Mouse (Mus musculus) 416B (cell line): ENCODE measurements around the gene Ddx42.
"Not testable (repeated sequence)": the region's sequence is repeated elsewhere in the genome, so short reads cannot be mapped to it uniquely, and the experiment has no call there.

ENCODE experiments used
- DNase-seq: peaks from one replicate; pipeline ENCODE4 v3.0.0; 2011; ENCODE audit warnings: low read depth

Gene Ddx42

DNA sequence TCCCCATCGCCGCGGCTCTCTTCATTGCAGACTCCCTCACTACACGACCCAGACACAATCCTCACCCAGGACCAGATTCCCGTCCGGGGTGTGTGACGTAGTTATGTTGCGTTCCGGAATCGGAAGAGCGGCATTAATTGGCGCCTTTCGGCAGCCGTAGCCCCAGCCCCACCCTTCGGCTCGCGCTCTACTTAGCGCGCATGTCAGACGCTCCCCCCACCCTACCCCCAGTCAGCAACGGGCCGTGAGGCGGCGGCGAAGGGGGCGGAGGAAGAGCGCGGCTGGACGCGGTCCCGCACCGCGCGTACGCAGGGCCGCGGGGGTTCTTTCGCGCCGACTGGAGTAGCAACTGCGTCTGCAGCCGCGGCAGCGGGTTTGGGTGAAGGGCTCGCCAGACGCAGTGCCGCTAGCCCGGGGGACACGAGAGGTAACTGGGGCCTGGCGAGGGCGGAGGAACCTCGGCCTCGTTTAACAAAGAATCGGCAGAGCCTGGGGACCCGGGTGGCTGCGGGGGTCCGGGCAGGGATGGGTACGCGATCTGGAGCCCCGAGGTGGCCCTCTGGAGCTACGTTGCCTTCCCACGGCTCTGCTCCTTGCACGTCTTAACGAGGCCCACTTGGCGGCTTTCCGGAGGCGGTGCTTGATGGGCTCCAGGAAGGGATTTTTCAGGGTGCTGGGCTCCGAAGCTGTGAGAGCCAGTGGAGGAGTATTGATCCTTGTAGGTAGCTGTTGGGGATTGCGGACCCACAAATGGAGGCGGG lies at the start of gene Ddx42:
Gene Ddx42 (plus strand): TSS at position 197 of the 761 bp plus-strand sequence.
- peak; percentile 98 for DNase-seq

- DNase-seq: peak; percentile 69
Measured at GRCm38 (mm10) chr11:106167435-106167834, 49.3 kb upstream of the Ddx42 start.

GRCm38 (mm10) chr11:106170807-106171206 lies 45.9 kb upstream of the Ddx42 start:
- DNase-seq: peak; percentile 57

GRCm38 (mm10) chr11:106173228-106173627 lies 43.5 kb upstream of the Ddx42 start:
- DNase-seq: no peak

DNA sequence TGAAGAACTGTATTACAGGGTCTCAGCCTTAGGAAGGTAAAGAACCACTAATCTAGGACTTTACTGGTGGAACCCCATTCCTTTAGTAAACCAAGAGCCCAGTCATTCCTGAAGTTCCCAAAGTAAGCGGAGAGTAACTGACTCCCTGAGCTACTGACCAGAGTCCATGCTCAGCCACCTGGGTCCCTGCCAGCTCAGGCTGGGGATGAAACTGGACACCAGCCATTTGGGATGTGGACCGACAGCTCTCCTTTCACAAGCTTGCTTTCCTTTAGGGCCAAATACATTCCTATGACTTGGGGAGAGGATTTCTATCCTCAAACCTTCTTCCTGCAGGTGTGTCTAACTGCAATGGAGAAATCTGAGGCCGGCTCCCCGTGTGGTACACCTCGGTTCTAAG lies 42.4 kb upstream of the Ddx42 start:
- DNase-seq: no peak

- DNase-seq: no peak
Measured at GRCm38 (mm10) chr11:106175081-106175480, 41.6 kb upstream of the Ddx42 start.

- no peak for DNase-seq
Measured at GRCm38 (mm10) chr11:106176372-106176771, 40.4 kb upstream of the Ddx42 start.

DNA sequence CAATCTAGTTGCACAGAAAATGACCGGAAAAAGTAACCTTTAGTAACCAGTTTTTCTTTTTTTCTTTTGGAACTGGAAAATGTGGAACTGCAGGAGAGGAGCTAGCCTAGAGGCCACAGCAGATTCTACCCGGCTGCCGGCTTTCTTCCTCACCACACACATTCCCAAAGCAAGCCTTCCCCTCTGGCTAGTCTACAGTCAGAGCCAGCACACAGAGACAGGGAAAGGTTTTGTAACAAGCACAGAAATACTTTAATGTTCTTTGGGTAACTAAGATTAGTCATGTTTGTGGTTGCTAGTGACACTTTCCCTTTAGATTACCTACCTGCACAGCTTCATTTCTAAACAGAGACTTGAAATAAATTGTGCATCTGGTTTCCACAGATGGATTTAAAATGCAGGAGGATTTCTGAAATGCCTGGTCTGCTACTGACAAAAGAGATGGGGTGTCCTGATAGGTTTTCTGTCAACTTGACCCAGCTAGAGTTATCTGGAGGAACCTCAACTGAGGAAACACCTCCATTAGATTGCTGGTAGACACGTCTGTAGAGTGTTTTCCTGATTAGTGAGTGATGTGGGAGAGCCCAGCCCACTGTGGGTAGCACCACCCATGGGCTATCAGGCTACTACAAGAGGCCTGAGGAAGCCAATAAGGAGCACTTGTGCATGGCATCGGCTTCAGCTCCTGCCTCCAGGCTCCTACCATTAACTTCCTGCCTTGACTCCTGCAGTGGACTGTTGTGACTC lies 38.5 kb upstream of the Ddx42 start:
- DNase-seq: peak; percentile 39

- peak; percentile 46 for DNase-seq
Measured at GRCm38 (mm10) chr11:106179711-106180448, 36.8 kb upstream of the Ddx42 start.

- DNase-seq: no peak
Measured at GRCm38 (mm10) chr11:106180449-106180801, 36.3 kb upstream of the Ddx42 start.

DNA sequence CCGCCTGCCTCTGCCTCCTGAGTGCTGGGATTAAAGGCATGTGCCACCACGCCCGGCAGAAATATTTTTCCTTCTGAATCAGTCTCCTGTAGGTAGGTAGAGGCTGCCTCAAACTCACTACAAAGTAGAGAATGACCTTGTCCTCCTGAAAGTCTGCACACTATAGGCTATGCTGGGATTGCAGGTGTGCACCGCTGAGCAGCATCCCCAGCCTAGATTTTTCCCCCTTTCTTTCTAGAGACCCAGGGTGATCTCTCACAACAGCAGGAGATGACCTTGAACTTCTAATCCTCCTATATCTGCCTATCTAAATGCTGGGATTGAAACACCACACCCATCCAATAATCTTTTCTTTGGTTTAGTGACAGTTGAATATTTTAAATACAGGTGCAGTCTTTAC lies 29.4 kb upstream of the Ddx42 start:
- no peak for DNase-seq

DNA sequence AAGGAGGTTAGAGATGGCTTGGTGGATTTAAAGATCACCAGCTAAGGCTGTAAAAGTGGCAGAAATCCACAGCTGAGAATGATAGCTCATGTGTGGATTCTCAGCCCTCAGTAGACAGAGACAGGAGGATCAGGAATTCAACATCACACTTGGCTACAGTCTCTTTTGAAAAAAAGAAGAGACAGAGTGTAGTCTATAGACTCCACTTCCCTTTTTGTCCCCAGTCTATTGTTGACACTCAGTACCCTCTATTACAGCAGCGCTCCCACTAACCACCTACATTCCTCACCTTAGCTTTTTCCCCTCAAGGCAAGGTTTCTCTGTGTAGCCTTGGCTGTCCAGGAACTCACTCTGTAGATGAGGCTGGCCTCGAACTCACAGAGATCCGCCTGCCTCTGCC lies 25.0 kb upstream of the Ddx42 start:
- DNase-seq: no peak

GRCm38 (mm10) chr11:106192241-106192640 lies 24.5 kb upstream of the Ddx42 start:
- no peak for DNase-seq

GRCm38 (mm10) chr11:106192657-106193370 lies 23.9 kb upstream of the Ddx42 start:
- DNase-seq: peak; percentile 50

- peak; percentile 99 for DNase-seq
Measured at GRCm38 (mm10) chr11:106193371-106194154, 23.2 kb upstream of the Ddx42 start.

DNA sequence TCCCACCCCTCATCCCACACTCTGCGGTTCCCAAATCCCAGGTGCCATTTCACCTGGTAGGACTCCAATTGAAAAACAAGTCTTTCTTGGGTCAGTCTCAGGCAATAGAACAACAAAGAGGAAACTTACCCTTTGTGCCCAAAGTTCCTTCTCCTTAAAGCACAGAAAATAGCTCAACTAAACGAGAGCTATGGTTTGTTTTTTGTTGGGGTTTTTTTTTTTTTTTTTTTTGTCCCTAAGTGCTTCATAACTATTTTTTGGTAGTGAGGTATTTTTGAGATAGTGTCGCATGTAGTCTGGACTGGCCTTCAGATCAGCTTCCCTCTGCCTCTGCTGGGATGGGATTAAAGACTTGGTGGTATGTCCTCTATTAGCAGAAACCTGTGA lies 22.6 kb upstream of the Ddx42 start:
- DNase-seq: no peak

DNA sequence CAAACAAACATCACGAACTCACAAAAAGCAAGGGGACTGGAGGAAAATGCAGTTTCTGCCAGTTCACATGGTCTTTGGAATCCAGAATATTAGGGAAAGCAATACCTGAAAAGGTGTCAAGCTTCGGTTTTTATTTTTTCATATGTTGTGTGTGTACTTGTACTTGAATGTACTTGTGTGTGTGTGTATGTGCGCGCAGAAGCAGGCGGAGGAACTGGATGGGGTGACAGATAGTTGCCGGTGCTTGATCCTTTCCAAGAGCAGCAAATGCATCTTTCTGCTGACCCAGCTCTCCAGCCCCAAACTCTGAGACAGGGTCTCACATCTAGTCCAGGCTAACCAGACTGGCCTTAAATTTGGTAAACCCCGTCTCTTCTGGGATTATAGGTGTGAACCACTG lies 21.8 kb upstream of the Ddx42 start:
- DNase-seq: no peak

DNA sequence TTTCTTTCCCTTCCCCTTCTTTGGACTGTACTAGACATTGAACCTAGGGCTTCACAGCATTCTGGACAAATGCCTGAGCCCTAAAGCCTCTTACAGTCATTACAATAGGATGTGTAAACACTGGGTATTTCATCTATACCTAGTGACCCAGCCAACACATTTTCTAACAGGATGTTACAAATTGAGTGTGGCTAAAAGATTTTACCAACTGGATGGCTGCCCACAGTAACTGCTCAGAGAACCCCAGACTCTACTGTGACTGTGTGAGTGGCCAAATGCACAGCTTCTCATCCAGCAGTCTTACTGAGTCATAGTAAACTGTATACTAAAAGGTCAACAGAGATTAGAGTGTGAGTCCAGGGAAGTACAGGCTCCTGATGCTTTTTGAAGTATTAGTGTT lies 21.4 kb upstream of the Ddx42 start:
- DNase-seq: peak; percentile 75

DNA sequence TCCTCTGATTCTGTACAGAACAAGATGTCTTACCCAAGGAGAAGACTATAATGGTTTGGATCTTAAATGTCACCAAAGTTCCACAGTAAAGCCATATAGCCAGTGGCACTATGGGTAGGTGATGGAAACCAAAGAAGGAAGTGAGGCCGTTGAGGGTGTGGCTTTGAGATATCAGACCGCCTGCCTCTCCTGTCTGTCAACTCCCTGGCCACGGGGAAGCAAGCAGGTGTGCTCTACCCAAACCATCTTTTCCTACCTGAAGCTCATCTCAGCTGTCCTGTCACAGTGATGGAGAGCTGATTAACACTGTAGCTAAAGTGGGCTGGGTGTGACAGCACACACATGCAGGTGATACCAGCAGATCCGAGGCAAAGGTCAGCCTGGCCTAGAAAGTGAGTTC lies 18.4 kb upstream of the Ddx42 start:
- no peak for DNase-seq

DNA sequence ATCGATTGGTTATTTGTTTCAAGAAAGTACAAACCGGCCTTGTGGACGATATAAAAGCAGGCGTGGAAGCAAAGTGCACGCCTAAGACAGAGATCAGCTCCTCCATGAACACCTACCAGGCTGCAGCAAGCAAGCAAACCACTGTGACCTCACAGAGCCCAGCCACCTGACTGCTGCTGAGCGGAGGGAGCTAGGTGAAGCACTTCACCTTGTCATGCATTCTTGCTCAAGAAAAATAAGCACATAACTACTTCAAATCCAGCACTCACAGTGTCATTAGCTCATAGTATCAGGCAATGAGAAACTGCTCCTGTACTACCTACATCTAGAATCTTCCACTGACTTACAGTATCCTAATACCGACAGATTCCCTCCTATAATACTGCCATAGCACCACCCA lies 16.7 kb upstream of the Ddx42 start:
- not testable (repeated sequence) for DNase-seq

DNA sequence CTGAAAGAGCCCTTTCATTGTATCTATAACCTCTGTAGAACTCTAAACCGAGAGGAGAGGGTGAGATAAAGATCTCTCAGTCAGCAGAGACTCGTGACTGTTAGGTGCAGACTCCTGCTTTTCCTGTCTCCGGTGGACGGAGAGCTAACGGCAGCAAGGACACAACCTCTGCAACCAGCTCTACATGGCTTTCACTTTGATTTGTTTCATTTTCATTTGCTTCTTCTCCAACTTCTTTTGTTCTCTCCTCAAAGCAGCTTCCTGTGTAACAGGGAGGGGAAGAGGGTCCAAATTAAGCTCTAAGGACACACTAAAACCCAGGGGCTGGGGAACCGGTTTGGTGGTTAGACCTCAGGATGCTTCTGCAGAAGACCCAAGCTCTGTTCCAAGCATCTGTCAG lies 16.0 kb upstream of the Ddx42 start:
- no peak for DNase-seq
